Mouse (Mus musculus): ENCODE measurements around the gene Sgpp1. TPM values are rescaled to one million over a fixed set of nuclear protein-coding genes. Genes with fewer than 3 reads are reported as not detected.

Gene Sgpp1
- 6.1 and 33.3 TPM in 2 replicates for polyA plus RNA-seq (2021; fragmentation: Nextera tagmentation)
- long read RNA-seq, experiment 1, transcript Sgpp1-201 (3 exons, 3,323 nt) = major isoform, 13 of 35 reads
- long read RNA-seq, experiment 1, partial matches to known transcripts = 1 of 35 reads
- long read RNA-seq, experiment 1, other reads (novel, unspliced or antisense) = 21 of 35 reads
- long read RNA-seq, experiment 2, partial matches to known transcripts = 0 of 7 reads
- long read RNA-seq, experiment 2, other reads (novel, unspliced or antisense) = 7 of 7 reads

GRCm38 (mm10) chr12:75735246-75736200 is at the start of gene Sgpp1:
Sgpp1 (minus strand) TSS chr12:75735729.

DNA sequence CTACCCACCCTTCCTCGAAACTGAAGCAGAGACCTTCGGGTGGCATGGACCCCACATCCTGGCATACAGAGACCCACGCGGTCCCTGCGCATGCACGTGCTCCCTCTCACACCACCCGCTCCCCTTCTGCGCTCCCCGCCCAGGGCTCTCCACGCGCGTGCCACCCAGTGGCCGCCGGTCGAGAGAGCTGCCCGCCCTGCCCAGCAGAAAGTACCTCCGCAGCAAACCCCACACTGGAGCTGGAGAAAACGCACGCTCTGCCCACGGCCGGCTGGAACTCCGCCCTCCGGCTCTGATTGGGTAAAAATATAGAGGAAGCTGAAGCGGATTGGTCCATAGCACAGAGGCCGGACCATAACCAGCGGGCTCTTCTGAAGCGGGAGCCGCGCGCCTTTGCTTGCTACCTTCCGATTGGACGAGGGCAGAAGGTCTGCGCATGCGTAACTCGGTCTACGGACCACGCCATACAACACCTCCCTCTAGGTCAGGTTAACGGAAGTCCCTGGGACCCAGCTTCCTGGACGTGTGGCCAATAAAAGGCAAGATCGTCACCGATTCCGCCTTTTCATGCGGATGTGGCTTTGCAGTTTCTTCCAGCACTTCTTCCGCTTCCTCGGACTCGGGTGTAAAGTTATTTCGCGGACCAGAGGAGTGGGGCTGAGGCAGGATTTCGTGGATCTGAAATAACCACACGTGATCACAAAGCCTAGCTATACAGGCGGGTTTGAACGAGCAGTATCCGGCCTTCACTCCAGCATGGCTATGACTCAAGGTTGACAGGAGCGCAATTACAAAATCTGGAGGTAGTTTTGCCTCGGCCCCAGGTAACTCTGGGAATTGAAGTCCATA is 66.0 kb downstream of the Sgpp1 start, which contains the start of gene Wdr89:
Wdr89 (minus strand) TSS at position 280 of the 849 bp plus-strand sequence.

Other genes with a start within 250 kb of the Sgpp1 start
- 9.7 and 27.8 TPM in 2 replicates for gene Ppp2r5e, start 139.5 kb downstream of the Sgpp1 start, polyA plus RNA-seq (2021; fragmentation: Nextera tagmentation)
- gene Wdr89, start 66.2 kb downstream of the Sgpp1 start, polyA plus RNA-seq (2021; fragmentation: Nextera tagmentation) = 4.6 and 5.3 TPM in 2 replicates
- gene Syne2, start 82.4 kb upstream of the Sgpp1 start, polyA plus RNA-seq (2021; fragmentation: Nextera tagmentation) = 6.0 and 6.5 TPM in 2 replicates

All from left cerebral cortex, adult 6 months (tissue).